Mouse (Mus musculus) forebrain, embryonic 10.5 days (tissue): ENCODE data around the gene Gm11541. TPM values are rescaled to one million over a fixed set of nuclear protein-coding genes. Genes with fewer than 3 reads are reported as not detected.
"Not testable (repeated sequence)": the region's sequence is repeated elsewhere in the genome, so short reads cannot be mapped to it uniquely, and the experiment has no call there.

Experiments used
- DNase-seq: peaks from one replicate; pipeline ENCODE4 v3.0.0-alpha.2; 2017; ENCODE audit warnings: low spot score; ENCODE audit errors: extremely low spot score
- H3K27ac ChIP-seq: fragments of 300-500 bp; sonication (generic); 2 replicates; pipeline ENCODE4 v1.5.1; 2016; ENCODE audit warnings: mild to moderate bottlenecking
- H3K27me3 ChIP-seq: fragments of 300-500 bp; sonication (generic); 2 replicates; pipeline ENCODE4 v1.6.1; 2016; ENCODE audit warnings: mild to moderate bottlenecking; ENCODE audit not compliant: poor library complexity, severe bottlenecking
- H3K36me3 ChIP-seq: fragments of 300-500 bp; sonication (generic); replicated peaks from 2 replicates; pipeline ENCODE4 v1.6.1; 2016; ENCODE audit warnings: mild to moderate bottlenecking, moderate library complexity
- H3K4me1 ChIP-seq: fragments of 300-500 bp; sonication (generic); 2 replicates; pipeline ENCODE4 v1.6.1; 2016
- H3K4me3 ChIP-seq: fragments of 300-500 bp; sonication (generic); 2 replicates; pipeline ENCODE4 v1.5.1; 2016; ENCODE audit warnings: mild to moderate bottlenecking, moderate library complexity
- H3K9me3 ChIP-seq: fragments of 300-500 bp; sonication (generic); 2 replicates; pipeline ENCODE4 v1.6.1; 2016; ENCODE audit warnings: mild to moderate bottlenecking, moderate library complexity
- WGBS: fragments of 180-500 bp; shearing (Covaris S2); methylation state at CpG from one replicate; pipeline ENCODE4 v1.1.7; 2016; 5-methylcytosine and 5-hydroxymethylcytosine counted together
- polyA plus RNA-seq: library from polyadenylated mRNA; unstranded; fragments of >200 nt; fragmentation: Nextera tagmentation; extraction: Ambion mirVana; gene quantifications from 2 replicates; pipeline ENCODE4 v1.2.1, GENCODE M21; 2016

The Gm11541 gene
- polyA plus RNA-seq, 1 experiment from 2014 or later: not detected

DNA sequence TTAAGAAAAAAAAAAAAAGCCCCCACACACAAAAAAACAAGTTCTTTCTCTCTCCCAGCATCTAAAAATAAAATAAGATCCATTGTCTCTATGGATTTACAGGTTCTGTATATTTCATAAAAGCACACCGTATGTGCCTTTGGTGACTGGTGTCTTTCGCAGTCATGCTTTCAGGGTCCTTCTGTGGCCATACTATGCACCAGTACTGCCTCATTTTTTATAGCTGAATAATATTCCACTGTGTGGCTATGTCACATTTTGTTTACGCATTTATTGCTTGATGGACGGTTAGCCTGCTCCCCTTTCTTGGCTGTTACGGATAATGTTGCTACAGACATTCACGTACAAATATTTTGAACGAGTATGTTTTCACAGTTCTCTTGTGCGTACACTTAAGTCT, 51.3 kb downstream of the Gm11541 start:
- Histone ChIP-seq H3K27me3 (no peaks in the 10 kb centered on the region), H3K36me3 (peaks cover 65% of the 10 kb centered on the region), H3K9me3 (no peaks in the 10 kb centered on the region), H3K4me1 (peaks cover 19% of the 10 kb centered on the region), H3K4me3 (peak overlapping the region; percentile 59), H3K27ac (peak overlapping the region; percentile 95)
- 47% methylated on average over 8 of the region's 8 CpGs for WGBS
- no peak for DNase-seq

DNA sequence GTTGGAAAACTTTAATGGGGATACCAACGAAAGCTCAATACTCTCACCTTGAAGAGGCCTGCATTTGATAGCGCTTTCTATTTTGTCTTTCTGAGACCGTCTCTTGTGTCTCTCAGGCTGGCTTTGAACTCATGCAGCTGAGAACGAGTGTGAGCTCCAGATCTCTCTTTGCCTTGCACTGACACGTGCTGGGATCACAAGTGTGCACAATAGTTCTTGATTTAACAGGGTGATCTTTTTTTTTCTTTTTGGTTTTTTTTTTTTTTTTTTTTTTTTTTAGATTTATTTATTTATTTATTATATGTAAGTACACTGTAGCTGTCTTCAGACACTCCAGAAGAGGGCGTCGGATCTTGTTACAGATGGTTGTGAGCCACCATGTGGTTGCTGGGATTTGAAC, 53.1 kb downstream of the Gm11541 start:
- 97% methylated on average over 5 of the region's 7 CpGs for WGBS
- not testable (repeated sequence) for H3K27ac ChIP-seq, H3K9me3 ChIP-seq, DNase-seq, H3K4me3 ChIP-seq, H3K27me3 ChIP-seq
- Histone ChIP-seq H3K4me1 (peaks cover 19% of the 10 kb centered on the region), H3K36me3 (peaks cover 65% of the 10 kb centered on the region)

GRCm38 (mm10) chr11:94646457-94646856, 57.8 kb downstream of the Gm11541 start:
- peaks cover 97% of the 10 kb centered on the region for H3K36me3 ChIP-seq
- DNase-seq: no peak
- no peak overlapping the region for H3K4me3 ChIP-seq
- no peak overlapping the region for H3K27ac ChIP-seq
- WGBS: 98% methylated on average over 4 of the region's 4 CpGs
- no peaks in the 10 kb centered on the region for H3K27me3 ChIP-seq
- no peaks in the 10 kb centered on the region for H3K4me1 ChIP-seq
- H3K9me3 ChIP-seq: no peaks in the 10 kb centered on the region

Other genes with a start within 250 kb of the Gm11541 start
- gene Cacna1g, start 230.3 kb downstream of the Gm11541 start, polyA plus RNA-seq: 7.0 and 8.3 TPM in 2 replicates
- gene Spata20, start 218.3 kb downstream of the Gm11541 start, polyA plus RNA-seq: not detected in 2 replicates
- 1.6 and 2.0 TPM in 2 replicates for gene Epn3, start 204.5 kb downstream of the Gm11541 start, polyA plus RNA-seq
- 3.4 and 4.5 TPM in 2 replicates for gene Mycbpap, start 182.8 kb downstream of the Gm11541 start, polyA plus RNA-seq
- gene Rsad1, start 155.2 kb downstream of the Gm11541 start, polyA plus RNA-seq: 3.7 and 5.6 TPM in 2 replicates
- 0.09 and 0.21 TPM in 2 replicates for gene Chad, start 139.5 kb downstream of the Gm11541 start, polyA plus RNA-seq
- gene Acsf2, start 102.6 kb downstream of the Gm11541 start, polyA plus RNA-seq: 3.7 TPM in 2 replicates
- gene Lrrc59, start 74.7 kb downstream of the Gm11541 start, polyA plus RNA-seq: 283 and 286 TPM in 2 replicates
- 135 and 142 TPM in 2 replicates for gene Mrpl27, start 50.7 kb downstream of the Gm11541 start, polyA plus RNA-seq
- gene Eme1, start 50.5 kb downstream of the Gm11541 start, polyA plus RNA-seq: 69.6 and 79.1 TPM in 2 replicates
- 14.4 and 15.2 TPM in 2 replicates for gene Xylt2, start 27.0 kb downstream of the Gm11541 start, polyA plus RNA-seq
- gene Cdc34b, start 37.3 kb upstream of the Gm11541 start, polyA plus RNA-seq: 0.20 and 0.26 TPM in 2 replicates
- gene Tmem92, start 78.2 kb upstream of the Gm11541 start, polyA plus RNA-seq: not detected in 2 replicates
- 62.2 and 65.3 TPM in 2 replicates for gene Col1a1, start 231.7 kb upstream of the Gm11541 start, polyA plus RNA-seq